1 mouse cellular context compared by ENCODE assay signal in genomic region chr9:59281871-59282682, GRCm38 (mm10).
TF ChIP-seq lines count a peak whose summit lies in the region.

No protein-coding gene starts in this region.

TF ChIP-seq in CH12.LX, 34 proteins besides CTCF, POLR2A, EP300 and RAD21 (continued from another document):
- no peak for TF ChIP-seq RCOR1 (conservative IDR thresholded peaks at IDR 0.05; ENCODE audit: low read depth, low read length)
